Mouse (Mus musculus): ENCODE data around the gene Gria1. TPM values are rescaled to one million over a fixed set of nuclear protein-coding genes. Genes with fewer than 3 reads are reported as not detected.

Gria1 gene
- total RNA-seq, 2 experiments from 2014 or later, result 0.09 to 0.35 TPM

DNA sequence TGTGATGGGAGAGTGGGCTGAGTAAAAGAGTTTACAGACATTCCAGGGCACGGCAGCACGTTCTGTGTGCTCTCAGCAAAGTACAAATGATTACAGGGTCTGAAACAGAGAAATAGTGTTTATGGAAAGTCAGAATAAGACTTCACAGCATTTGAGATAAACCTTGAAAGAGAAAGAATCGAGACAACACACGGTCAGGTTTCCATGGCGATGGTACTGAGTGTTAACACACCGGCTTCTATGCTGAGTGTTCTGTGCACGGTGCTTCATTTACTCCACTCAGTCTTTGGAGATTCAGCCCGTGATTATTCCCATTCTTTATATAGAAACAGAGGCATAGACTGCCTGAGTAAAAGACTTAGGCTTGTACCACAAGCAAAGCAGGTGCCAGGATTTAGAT lies 143.8 kb downstream of the Gria1 start:
- no peak for DNase-seq
- intact Hi-C loops (cut with DNase I; ENCODE audit: low total_unique reads), result no loop called here

DNA sequence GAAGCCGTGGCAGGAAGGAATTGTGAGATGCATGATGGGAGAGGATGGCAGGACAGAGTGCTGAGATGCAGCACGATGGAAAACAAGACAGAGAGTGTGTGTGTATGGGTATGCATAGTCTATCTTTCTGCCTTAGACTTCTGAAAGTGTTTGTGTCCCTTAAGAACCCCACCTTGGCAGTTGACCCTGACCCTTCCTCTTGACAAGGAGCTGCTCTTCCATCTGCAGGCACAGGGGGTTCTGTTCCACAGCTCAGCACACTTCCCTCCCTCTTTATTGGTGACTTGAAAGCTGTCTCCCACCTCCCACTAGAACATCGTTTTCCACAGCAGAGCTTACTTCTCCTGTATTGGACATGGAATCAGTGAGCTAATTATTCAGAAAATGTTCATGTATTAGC lies 148.2 kb downstream of the Gria1 start:
- DNase-seq, result no peak
- intact Hi-C loops (cut with DNase I; ENCODE audit: low total_unique reads), result no loop called here

DNA sequence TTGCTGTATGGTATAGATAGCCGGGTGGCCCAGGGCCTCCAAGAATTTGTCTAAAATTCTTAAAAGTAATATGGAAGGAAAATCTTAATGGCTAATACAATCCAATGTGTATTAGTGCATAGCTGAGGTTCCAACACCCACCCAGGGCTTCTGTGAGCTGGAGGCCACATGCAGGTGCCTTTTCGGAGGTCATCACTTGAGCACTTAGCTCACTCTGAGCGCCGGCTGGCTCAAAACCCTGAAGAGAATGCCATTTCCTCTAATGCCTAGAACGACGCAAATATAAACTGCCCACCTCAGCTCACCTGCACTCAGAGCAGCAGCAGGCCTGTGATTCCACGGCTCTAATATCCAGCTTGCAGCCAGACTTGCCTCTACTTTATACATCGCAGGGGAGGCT lies 148.9 kb downstream of the Gria1 start:
- intact Hi-C loops (cut with DNase I; ENCODE audit: low total_unique reads), result no loop called here
- no peak for DNase-seq

- intact Hi-C loops (cut with DNase I; ENCODE audit: low total_unique reads), result no loop called here
- DNase-seq, result no peak
Measured at GRCm38 (mm10) chr11:57162931-57163330, 151.7 kb downstream of the Gria1 start.

DNA sequence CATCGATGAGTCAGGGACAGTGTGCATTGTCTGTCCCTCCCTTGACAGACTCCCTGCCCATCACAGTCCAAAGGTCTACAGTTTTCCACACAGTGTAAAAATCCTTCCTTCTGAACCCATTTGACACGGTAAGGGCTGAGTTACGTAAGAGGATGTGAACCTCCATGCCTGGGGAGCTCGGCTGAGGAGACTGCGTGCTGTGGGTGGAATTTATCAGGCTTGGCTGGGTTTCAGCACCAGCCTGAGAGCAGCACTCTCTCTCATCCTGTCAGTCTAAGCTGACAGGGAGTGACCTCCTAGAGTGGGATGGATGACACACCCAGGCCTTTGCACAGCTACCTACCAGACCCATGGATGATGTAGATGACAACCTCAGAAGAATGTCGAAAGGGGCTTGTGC lies 158.9 kb downstream of the Gria1 start:
- DNase-seq, result no peak
- intact Hi-C loops (cut with DNase I; ENCODE audit: low total_unique reads), result no loop called here

- DNase-seq, result no peak
- intact Hi-C loops (cut with DNase I; ENCODE audit: low total_unique reads), result no loop called here
Measured at GRCm38 (mm10) chr11:57174165-57174564, 163.0 kb downstream of the Gria1 start.

DNA sequence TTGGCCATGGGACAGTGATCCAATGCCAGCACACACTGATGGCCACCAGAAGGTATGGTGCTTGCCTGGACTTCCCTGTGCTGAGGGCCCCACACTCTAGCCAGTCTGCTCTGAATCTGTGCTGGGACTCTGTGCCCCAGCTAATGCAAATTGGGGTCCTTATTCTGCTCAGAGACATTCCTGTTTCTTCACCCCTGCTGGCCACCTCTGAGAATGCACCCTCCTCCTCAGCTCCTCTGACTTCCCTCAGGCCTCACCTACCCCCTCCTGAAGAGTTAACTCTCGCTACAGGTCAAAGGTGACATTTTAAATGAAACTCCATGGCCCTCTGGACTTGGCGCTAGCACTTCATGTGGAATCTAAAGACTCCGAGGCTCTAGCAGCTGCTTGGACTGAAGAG lies 165.4 kb downstream of the Gria1 start:
- intact Hi-C loops (cut with DNase I; ENCODE audit: low total_unique reads), result no loop called here
- no peak for DNase-seq

- intact Hi-C loops (cut with DNase I; ENCODE audit: low total_unique reads), result no loop called here
- no peak for DNase-seq
Measured at GRCm38 (mm10) chr11:57184216-57184615, 173.0 kb downstream of the Gria1 start.

DNA sequence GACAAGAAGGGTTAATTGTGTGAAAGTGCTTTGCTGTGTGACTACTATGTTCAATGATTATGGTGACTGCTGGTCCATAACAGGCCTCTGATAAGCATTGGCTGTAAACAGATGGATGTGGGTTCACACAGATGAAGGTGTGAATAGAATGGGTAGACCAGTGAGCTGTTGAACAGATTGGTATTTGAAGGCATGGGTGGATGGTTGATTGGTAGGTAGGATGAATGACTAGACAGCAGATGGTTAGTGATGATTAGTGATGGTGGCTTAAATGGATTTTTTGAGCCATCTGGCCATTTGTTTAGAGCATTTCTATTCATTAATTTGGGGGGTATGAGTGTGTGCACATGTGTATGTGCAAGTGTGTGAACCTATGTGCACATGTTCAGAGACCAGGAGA lies 173.9 kb downstream of the Gria1 start:
- no peak for DNase-seq
- intact Hi-C loops (cut with DNase I; ENCODE audit: low total_unique reads), result no loop called here

DNA sequence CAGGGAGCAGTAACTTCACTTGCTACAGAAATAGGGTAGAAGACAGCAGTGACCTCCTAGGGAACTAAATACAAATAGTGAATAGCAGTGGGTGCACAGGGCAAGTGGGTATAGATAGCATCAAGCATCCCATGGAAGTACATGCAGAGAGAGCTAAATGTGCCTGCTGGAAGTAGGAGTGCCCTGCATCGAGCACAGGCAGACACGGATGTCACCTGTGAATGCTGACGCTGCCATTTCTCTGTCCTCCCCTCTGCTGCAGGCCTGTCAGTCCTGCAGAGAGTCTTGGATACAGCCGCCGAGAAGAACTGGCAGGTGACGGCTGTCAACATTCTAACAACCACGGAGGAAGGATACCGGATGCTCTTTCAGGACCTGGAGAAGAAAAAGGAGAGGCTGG lies 178.2 kb downstream of the Gria1 start:
- intact Hi-C loops (cut with DNase I; ENCODE audit: low total_unique reads), result no loop called here
- DNase-seq, result no peak

DNA sequence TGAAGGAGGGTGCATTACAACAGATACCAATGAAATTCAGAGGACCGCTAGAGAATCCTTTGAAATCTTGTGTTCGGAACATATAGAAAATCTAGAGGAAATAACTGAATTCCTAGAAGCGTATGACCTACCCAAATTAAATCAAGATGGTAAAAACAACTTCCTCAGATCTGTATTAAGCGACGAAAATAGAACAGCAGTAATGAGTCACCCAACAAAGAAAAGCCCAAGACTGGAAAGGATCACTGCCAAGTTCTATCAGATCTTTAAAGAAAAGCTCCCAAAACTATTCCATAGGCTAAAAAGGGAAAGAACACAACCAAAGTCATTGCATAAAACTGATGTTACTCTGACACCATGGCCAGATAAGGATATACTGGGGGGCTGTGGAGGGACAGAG lies 183.6 kb downstream of the Gria1 start:
- no peak for DNase-seq
- intact Hi-C loops (cut with DNase I; ENCODE audit: low total_unique reads), result no loop called here

DNA sequence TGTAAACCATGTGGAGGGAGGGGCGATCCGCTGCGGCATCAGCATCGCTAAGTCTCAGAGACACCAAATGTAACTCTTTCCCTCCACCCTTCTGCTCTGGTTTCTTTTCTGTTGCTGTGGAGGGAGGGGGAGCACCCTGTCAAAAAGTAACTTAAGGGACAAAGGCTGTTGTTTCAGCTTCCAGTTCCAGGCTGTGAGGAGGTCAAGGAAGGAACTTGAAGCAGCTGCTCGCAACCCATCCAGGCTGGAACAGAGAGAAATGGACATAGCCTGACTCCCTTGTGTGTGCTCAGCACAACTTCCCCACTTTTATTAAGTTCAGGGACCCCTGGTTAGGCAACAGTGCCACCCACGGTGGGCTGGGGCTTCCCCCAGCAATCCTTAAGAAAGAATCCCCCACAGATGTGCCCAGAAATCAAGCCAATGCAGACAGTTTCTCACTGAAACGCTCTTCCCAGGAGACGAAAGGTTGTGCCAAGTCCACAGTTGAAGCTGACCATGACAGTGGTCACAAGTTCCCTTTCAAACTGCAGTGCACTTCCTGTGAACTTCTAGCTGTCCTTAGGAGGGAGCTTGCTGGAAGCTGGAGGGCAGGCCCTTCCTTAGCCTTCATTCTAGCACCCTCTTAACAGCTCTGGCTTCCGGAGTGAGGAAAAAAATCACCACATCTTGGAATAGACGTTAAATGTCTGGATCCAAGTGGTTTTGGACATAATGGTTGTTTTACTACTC lies 190.2 kb downstream of the Gria1 start:
- intact Hi-C loops (cut with DNase I; ENCODE audit: low total_unique reads), result no loop called here
- DNase-seq, result peak; percentile 5

- peak; percentile 7 for DNase-seq
Measured at GRCm38 (mm10) chr11:57204371-57204770, 193.2 kb downstream of the Gria1 start.

DNA sequence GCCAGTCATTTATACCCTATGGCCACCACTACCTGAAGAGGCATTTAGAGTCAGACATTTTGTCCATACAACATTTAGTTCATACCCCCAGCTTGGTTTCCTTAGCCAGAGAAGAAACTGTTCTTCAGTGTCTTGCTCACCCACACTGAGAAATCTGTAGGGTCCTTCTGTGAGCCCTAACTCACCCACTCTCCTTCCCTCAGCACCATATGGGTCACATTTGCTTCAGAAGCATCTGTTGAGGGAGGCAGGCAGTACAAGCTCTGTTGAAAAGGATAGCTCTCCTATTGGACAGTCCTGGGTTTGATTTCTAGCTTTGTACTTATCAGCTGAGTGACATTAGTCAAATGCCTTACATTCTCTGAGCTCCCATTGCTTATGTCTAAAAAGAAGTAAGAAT lies 196.1 kb downstream of the Gria1 start:
- no peak for DNase-seq
- intact Hi-C loops (cut with DNase I; ENCODE audit: low total_unique reads), result no loop called here

More at GRCm38 (mm10) chr11:57204371-57204770, 193.2 kb downstream of the Gria1 start:
- intact Hi-C loops (cut with DNase I; ENCODE audit: low total_unique reads), result no loop called here

DNA sequence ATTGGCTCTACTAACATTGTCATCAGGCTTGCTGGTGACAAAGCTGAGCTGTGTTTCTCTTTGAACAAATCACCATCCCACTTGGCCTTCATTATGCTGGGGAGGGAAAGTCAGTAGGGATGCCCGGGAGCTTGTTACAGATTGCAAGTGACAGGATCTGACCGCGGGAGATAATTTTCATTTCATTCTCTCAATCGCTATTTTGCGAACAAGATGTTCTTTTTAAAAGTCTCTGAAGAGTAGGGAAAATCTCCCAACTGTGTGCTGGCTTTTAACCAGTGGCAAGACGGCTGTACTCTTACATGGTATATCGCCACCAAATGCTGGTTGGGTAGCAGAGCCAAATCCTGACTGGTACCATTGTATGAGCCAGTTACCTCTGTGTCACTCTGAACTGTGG lies 202.9 kb downstream of the Gria1 start:
- intact Hi-C loops (cut with DNase I; ENCODE audit: low total_unique reads), result no loop called here

DNA sequence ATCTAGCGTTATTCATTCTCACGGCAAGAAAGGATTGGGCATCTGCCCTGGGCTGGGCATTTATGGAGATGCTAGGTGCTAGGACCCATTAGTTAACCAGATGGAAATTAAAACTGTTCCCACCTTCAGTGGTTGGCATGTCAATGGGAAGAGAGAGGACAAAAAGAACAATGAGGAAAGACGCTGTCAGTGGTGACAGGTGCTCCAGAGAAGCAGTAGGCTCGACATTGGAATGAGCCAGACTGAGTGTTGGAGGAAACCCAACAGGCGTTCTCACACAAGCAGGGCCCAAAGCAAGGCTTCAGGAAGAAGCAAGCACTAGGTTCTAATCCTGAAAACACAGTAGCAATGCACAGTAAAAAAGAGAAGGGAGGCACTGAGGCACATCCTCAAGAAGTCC lies 203.4 kb downstream of the Gria1 start:
- intact Hi-C loops (cut with DNase I; ENCODE audit: low total_unique reads), result no loop called here
- DNase-seq, result no peak

More for the DNA sequence above, 202.9 kb downstream of the Gria1 start:
- DNase-seq, result no peak

GRCm38 (mm10) chr11:57222797-57223569 lies 211.8 kb downstream of the Gria1 start:
- intact Hi-C loops (cut with DNase I; ENCODE audit: low total_unique reads), result no loop called here
- no peak for DNase-seq

- no peak for DNase-seq
- intact Hi-C loops (cut with DNase I; ENCODE audit: low total_unique reads), result no loop called here
Measured at GRCm38 (mm10) chr11:57235446-57235845, 224.3 kb downstream of the Gria1 start.

DNA sequence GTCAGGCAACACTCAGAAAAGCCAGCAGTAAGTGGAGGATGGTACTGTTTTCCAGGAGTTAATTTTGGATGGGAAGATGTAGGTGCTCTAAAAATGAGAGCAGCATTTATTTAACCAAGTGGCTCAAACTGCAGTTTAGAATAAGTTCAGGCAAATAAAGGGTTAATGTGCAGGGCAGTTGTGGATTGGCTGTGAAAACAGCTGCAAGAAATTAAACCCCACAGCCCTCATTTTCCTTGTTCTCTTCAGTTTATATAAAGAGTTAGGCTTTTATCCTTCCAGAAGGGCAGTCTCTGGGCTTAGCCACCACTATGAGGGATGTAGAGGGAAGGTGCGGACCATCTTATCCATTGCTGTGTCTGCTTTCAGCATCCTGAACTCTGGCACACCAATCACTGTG lies 225.2 kb downstream of the Gria1 start:
- no peak for DNase-seq
- intact Hi-C loops (cut with DNase I; ENCODE audit: low total_unique reads), result no loop called here

DNA sequence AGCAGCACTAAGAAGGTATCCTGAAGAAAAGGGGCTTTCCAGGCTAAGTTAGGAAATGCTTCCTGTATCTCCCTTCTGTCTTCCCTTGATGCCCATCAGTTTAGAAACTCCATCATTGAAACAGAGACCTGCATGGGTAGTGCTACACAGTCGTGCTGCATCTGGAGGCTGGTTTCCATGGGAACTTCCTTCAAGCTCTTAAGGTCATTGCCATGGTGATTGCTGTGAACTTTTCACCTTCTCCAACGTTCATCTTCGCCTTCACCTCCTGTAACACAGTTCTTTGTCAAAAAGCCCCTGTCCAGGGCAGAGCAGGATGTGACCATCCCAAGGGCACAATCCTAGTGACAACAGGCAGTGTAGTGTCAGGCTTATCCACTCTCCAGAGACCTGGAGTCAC lies 228.6 kb downstream of the Gria1 start:
- intact Hi-C loops (cut with DNase I; ENCODE audit: low total_unique reads), result no loop called here
- no peak for DNase-seq

GRCm38 (mm10) chr11:57243835-57244234 lies 232.6 kb downstream of the Gria1 start:
- intact Hi-C loops (cut with DNase I; ENCODE audit: low total_unique reads), result no loop called here
- no peak for DNase-seq
